Mouse (Mus musculus): Measurements from ENCODE around the gene BC048403. TPM values are rescaled to one million over a fixed set of nuclear protein-coding genes. Genes with fewer than 3 reads are reported as not detected.

Gene BC048403
- total and polyA plus RNA-seq, 3 experiments, result 2.7 to 11.6 TPM; not detected in 1

- no peak overlapping the region for H3K9ac ChIP-seq (ENCODE audit: control insufficient read depth, low read depth, low read length, poor library complexity, severe bottlenecking)
- no peaks in the 10 kb centered on the region for H3K27me3 ChIP-seq (ENCODE audit: control insufficient read depth in 1 of 2, insufficient read depth in 2 of 2, low read length in 2 of 2)
- peaks cover 0 to 10% of the 10 kb centered on the region in 2 experiments; a peak in 2 of 4 replicates for H3K36me3 ChIP-seq (ENCODE audit: control insufficient read depth in 1 of 2, insufficient read depth in 2 of 2, low read length in 2 of 2)
- no peak overlapping the region for H3K4me3 ChIP-seq (ENCODE audit: control insufficient read depth in 1 of 2, insufficient read depth in 1 of 2, low read depth in 2 of 2, low read length in 2 of 2)
- peaks cover 6 to 7% of the 10 kb centered on the region in 2 experiments; a peak in 3 of 4 replicates for H3K4me1 ChIP-seq (ENCODE audit: control insufficient read depth in 1 of 2, insufficient read depth in 2 of 2, low read length in 2 of 2)
- no peak for TF ChIP-seq USF1 (IDR thresholded peaks at IDR 0.05; ENCODE audit: low read depth, low read length)
- no peak for TF ChIP-seq GABPA (IDR thresholded peaks at IDR 0.05; ENCODE audit: low read depth, low read length)
- TF ChIP-seq UBTF (IDR thresholded peaks at IDR 0.05; ENCODE audit: borderline replicate concordance, insufficient read depth, low read depth, low read length), result no peak
- no peak for TF ChIP-seq MAFK (IDR thresholded peaks at IDR 0.05; ENCODE audit: borderline replicate concordance, low read depth, low read length)
- TF ChIP-seq NELFE (IDR thresholded peaks at IDR 0.05; ENCODE audit: low read depth, low read length), result no peak
- no peak overlapping the region for H3K27ac ChIP-seq (ENCODE audit: control insufficient read depth, low read depth, low read length)
- DNase-seq (ENCODE audit: low read depth, low spot score), result no peak
- H3K79me2 ChIP-seq (ENCODE audit: control insufficient read depth, insufficient read depth, low read length, poor library complexity), result peaks cover 15% of the 10 kb centered on the region
- no peaks in the 10 kb centered on the region for H3K9me3 ChIP-seq (replicated peaks; ENCODE audit: insufficient read depth, low read length)
Measured at GRCm38 (mm10) chr10:121737256-121737655, 2.5 kb upstream of the BC048403 start.

GRCm38 (mm10) chr10:121742336-121742735 is 2.6 kb downstream of the BC048403 start:
- H3K79me2 ChIP-seq (ENCODE audit: control insufficient read depth, insufficient read depth, low read length, poor library complexity), result peaks cover 20% of the 10 kb centered on the region
- DNase-seq (ENCODE audit: low read depth, low spot score), result no peak
- no peaks in the 10 kb centered on the region for H3K27me3 ChIP-seq (ENCODE audit: control insufficient read depth in 1 of 2, insufficient read depth in 2 of 2, low read length in 2 of 2)
- H3K4me1 ChIP-seq (ENCODE audit: control insufficient read depth in 1 of 2, insufficient read depth in 2 of 2, low read length in 2 of 2), result peaks cover 6 to 7% of the 10 kb centered on the region in 2 experiments; a peak in 3 of 4 replicates
- TF ChIP-seq TBP (IDR thresholded peaks at IDR 0.05; ENCODE audit: low read depth, low read length), result no peak
- no peak for TF ChIP-seq GATA1 (IDR thresholded peaks at IDR 0.05; ENCODE audit: low read depth, low read length)
- TF ChIP-seq ZC3H11A (IDR thresholded peaks at IDR 0.05; ENCODE audit: low read depth, low read length), result no peak
- no peak for TF ChIP-seq EP300 (IDR thresholded peaks at IDR 0.05; ENCODE audit: low read depth in 1 of 2, low read length in 2 of 2)
- TF ChIP-seq MYC (IDR thresholded peaks at IDR 0.05; ENCODE audit: low read depth, low read length), result no peak
- no peak for TF ChIP-seq KAT2A (conservative IDR thresholded peaks at IDR 0.05; ENCODE audit: low read depth, low read length)
- no peak for TF ChIP-seq MAFK (IDR thresholded peaks at IDR 0.05; ENCODE audit: borderline replicate concordance, low read depth, low read length)
- no peak for TF ChIP-seq GABPA (IDR thresholded peaks at IDR 0.05; ENCODE audit: low read depth, low read length)
- TF ChIP-seq CTCF (IDR thresholded peaks at IDR 0.05 in 2 of 3, conservative IDR thresholded peaks at IDR 0.05 in 1 of 3; ENCODE audit: control insufficient read depth in 1 of 3, insufficient read depth in 1 of 3, low read depth in 2 of 3, low read length in 3 of 3, poor library complexity in 1 of 3, severe bottlenecking in 1 of 3), result no peak
- TF ChIP-seq RCOR1 (IDR thresholded peaks at IDR 0.05; ENCODE audit: low read depth, low read length), result no peak
- TF ChIP-seq BHLHE40 (IDR thresholded peaks at IDR 0.05; ENCODE audit: borderline replicate concordance, low read depth, low read length), result no peak
- no peak for TF ChIP-seq SIN3A (IDR thresholded peaks at IDR 0.05; ENCODE audit: low read length)
- no peak for TF ChIP-seq SMC3 (IDR thresholded peaks at IDR 0.05; ENCODE audit: low read depth, low read length)
- no peak for TF ChIP-seq CHD2 (IDR thresholded peaks at IDR 0.05; ENCODE audit: low read length)
- TF ChIP-seq MEF2A (IDR thresholded peaks at IDR 0.05; ENCODE audit: extremely low read depth, insufficient replicate concordance, low read depth, low read length, poor library complexity, severe bottlenecking), result no peak
- no peak for TF ChIP-seq POLR2AphosphoS5 (IDR thresholded peaks at IDR 0.05; ENCODE audit: borderline replicate concordance, low read depth, low read length)
- no peak overlapping the region for H3K4me3 ChIP-seq (ENCODE audit: control insufficient read depth in 1 of 2, insufficient read depth in 1 of 2, low read depth in 2 of 2, low read length in 2 of 2)
- H3K27ac ChIP-seq (ENCODE audit: control insufficient read depth, low read depth, low read length), result no peak overlapping the region
- H3K9me3 ChIP-seq (replicated peaks; ENCODE audit: insufficient read depth, low read length), result no peaks in the 10 kb centered on the region
- no peak overlapping the region for H3K9ac ChIP-seq (ENCODE audit: control insufficient read depth, low read depth, low read length, poor library complexity, severe bottlenecking)
- H3K36me3 ChIP-seq (ENCODE audit: control insufficient read depth in 1 of 2, insufficient read depth in 2 of 2, low read length in 2 of 2), result peaks cover 2 to 10% of the 10 kb centered on the region in 2 experiments

All from MEL (cell line).